Mouse (Mus musculus): ENCODE results near the gene Gal3st4. TPM values are rescaled to one million over a fixed set of nuclear protein-coding genes. Genes with fewer than 3 reads are reported as not detected.

Gene Gal3st4
- polyA plus RNA-seq, 1 experiment = not detected

DNA sequence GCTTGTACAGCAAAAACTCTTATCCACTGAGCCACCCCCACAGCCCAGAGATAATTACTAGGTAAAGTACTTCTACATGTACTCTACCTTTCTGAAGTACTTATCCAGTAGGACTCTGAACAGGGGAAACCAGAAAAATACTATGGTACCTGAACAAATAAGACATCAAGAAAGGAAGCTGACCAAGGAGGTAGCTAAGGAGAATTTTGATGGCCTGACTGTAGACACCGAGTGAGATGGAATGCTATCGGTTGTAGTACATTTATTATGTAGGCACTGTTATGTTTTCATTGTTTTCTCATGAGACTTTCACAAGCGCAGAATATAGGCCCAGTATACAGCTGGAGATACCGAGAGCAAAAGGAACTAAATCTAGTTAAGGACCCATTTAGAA, 15.1 kb downstream of the Gal3st4 start:
- Histone ChIP-seq H3K36me3 (ENCODE audit: control insufficient read depth, insufficient read depth) (no peaks in the 10 kb centered on the region), H3ac (ENCODE audit: control insufficient read depth, insufficient read length) (no peak overlapping the region), H3K27me3 (ENCODE audit: control insufficient read depth, insufficient read depth, insufficient read length) (no peaks in the 10 kb centered on the region), H3K4me2 (ENCODE audit: low read depth) (no peak overlapping the region), H3K4me3 (no peak overlapping the region), H3K79me2 (ENCODE audit: control insufficient read depth, insufficient read depth) (no peaks in the 10 kb centered on the region)
- TF ChIP-seq USF1 (IDR thresholded peaks at IDR 0.05; ENCODE audit: low read depth) (no peak), REST (IDR thresholded peaks at IDR 0.05; ENCODE audit: insufficient read depth, insufficient read length) (no peak), SRF (IDR thresholded peaks at IDR 0.05; ENCODE audit: control insufficient read depth, insufficient read length, low read depth) (no peak), MYOD1 (IDR thresholded peaks at IDR 0.05; ENCODE audit: control insufficient read depth in 1 of 3, insufficient read length in 2 of 3, low read depth in 2 of 3) (no peak), E2F4 (IDR thresholded peaks at IDR 0.05; ENCODE audit: insufficient read depth) (no peak), MAX (IDR thresholded peaks at IDR 0.05; ENCODE audit: low read depth) (no peak), CEBPB (IDR thresholded peaks at IDR 0.05; ENCODE audit: insufficient read depth, poor library complexity, severe bottlenecking) (no peak), MYOG (IDR thresholded peaks at IDR 0.05; ENCODE audit: control insufficient read depth in 1 of 3, insufficient read depth in 1 of 3, insufficient read length in 2 of 3, low read depth in 2 of 3) (no peak), TCF12 (IDR thresholded peaks at IDR 0.05; ENCODE audit: insufficient read depth, poor library complexity, severe bottlenecking) (no peak), TCF3 (IDR thresholded peaks at IDR 0.05; ENCODE audit: insufficient read length, low read depth) (no peak), POLR2AphosphoS2 (IDR thresholded peaks at IDR 0.05; ENCODE audit: insufficient read length, low read depth) (no peak), POLR2A (IDR thresholded peaks at IDR 0.05; ENCODE audit: insufficient read length, low read depth) (no peak)

DNA sequence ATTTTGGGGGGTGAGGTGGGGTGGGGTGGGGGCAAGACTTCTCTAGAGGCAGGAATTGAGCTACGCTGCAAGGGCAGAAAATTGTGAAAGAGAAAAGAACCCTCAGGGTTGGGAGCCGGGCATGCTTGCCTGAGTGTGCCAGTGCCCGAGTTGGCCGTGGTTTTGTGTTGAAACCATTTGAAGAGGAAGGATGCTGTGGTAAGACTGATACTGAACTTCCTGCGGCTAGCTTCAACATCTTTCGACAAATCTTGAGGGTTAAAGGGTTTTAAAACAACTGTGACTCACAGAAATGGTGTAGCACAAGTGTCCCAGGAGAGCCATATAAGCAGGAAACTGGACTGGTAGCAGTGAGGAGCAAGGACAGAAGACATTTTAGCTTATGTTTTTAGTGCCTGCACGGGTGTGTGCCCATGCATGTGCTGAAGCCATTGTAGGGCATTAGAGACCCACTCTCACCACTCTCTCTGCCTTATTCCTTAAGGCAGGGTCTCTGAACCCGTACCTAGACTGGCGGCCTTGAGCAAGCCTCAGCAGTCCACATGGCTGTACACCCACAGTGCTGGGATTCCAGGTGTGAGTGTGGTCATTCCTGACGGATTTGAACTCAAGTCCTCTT, 15.6 kb downstream of the Gal3st4 start:
- H3K4me2 ChIP-seq (ENCODE audit: low read depth) = no peak overlapping the region
- no peaks in the 10 kb centered on the region for H3K36me3 ChIP-seq (ENCODE audit: control insufficient read depth, insufficient read depth)

DNA sequence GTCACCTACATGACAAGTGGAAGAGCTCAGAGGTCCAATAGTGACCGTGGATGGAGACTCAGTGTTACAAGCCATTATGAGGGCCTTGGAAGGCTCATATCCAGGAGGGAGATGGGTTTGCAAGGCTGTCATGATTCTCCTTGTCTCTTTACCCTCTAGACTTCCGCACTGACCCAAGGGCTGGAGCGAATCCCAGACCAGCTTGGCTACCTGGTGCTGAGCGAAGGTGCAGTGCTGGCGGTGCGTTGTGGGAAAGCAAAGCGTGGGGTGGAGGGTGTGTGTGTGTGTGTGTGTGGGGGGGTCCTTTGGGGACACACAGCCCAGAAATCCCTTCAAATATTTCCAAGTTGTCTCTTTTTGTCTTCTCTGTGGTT, 16.6 kb downstream of the Gal3st4 start:
- Histone ChIP-seq H3K4me2 (ENCODE audit: low read depth) (peak overlapping the region; percentile 91), H3K27me3 (ENCODE audit: control insufficient read depth, insufficient read depth, insufficient read length) (no peaks in the 10 kb centered on the region), H3K79me2 (ENCODE audit: control insufficient read depth, insufficient read depth) (no peaks in the 10 kb centered on the region), H3K4me3 (peak overlapping the region; percentile 76), H3ac (ENCODE audit: control insufficient read depth, insufficient read length) (peak overlapping the region; percentile 46), H3K36me3 (ENCODE audit: control insufficient read depth, insufficient read depth) (no peaks in the 10 kb centered on the region)
- TF ChIP-seq USF1 (IDR thresholded peaks at IDR 0.05; ENCODE audit: low read depth) = no peak
- TF ChIP-seq POLR2A (IDR thresholded peaks at IDR 0.05; ENCODE audit: insufficient read length, low read depth) = no peak
- no peak for TF ChIP-seq MYOD1 (IDR thresholded peaks at IDR 0.05; ENCODE audit: control insufficient read depth in 1 of 3, insufficient read length in 2 of 3, low read depth in 2 of 3)
- peak; percentile 29 for TF ChIP-seq POLR2AphosphoS2 (IDR thresholded peaks at IDR 0.05; ENCODE audit: insufficient read length, low read depth)
- no peak for TF ChIP-seq SRF (IDR thresholded peaks at IDR 0.05; ENCODE audit: control insufficient read depth, insufficient read length, low read depth)
- no peak for TF ChIP-seq REST (IDR thresholded peaks at IDR 0.05; ENCODE audit: insufficient read depth, insufficient read length)
- TF ChIP-seq CEBPB (IDR thresholded peaks at IDR 0.05; ENCODE audit: insufficient read depth, poor library complexity, severe bottlenecking) = no peak

More for the DNA sequence above, 15.6 kb downstream of the Gal3st4 start:
- Histone ChIP-seq H3K79me2 (ENCODE audit: control insufficient read depth, insufficient read depth) (no peaks in the 10 kb centered on the region), H3K27me3 (ENCODE audit: control insufficient read depth, insufficient read depth, insufficient read length) (no peaks in the 10 kb centered on the region), H3K4me3 (no peak overlapping the region), H3ac (ENCODE audit: control insufficient read depth, insufficient read length) (no peak overlapping the region)
- TF ChIP-seq CEBPB (IDR thresholded peaks at IDR 0.05; ENCODE audit: insufficient read depth, poor library complexity, severe bottlenecking) (no peak), POLR2A (IDR thresholded peaks at IDR 0.05; ENCODE audit: insufficient read length, low read depth) (no peak), MAX (IDR thresholded peaks at IDR 0.05; ENCODE audit: low read depth) (no peak), USF1 (IDR thresholded peaks at IDR 0.05; ENCODE audit: low read depth) (no peak), TCF3 (IDR thresholded peaks at IDR 0.05; ENCODE audit: insufficient read length, low read depth) (no peak), MYOD1 (IDR thresholded peaks at IDR 0.05; ENCODE audit: control insufficient read depth in 1 of 3, insufficient read length in 2 of 3, low read depth in 2 of 3) (no peak), MYOG (IDR thresholded peaks at IDR 0.05; ENCODE audit: control insufficient read depth in 1 of 3, insufficient read depth in 1 of 3, insufficient read length in 2 of 3, low read depth in 2 of 3) (no peak), E2F4 (IDR thresholded peaks at IDR 0.05; ENCODE audit: insufficient read depth) (no peak), SRF (IDR thresholded peaks at IDR 0.05; ENCODE audit: control insufficient read depth, insufficient read length, low read depth) (no peak), REST (IDR thresholded peaks at IDR 0.05; ENCODE audit: insufficient read depth, insufficient read length) (no peak), TCF12 (IDR thresholded peaks at IDR 0.05; ENCODE audit: insufficient read depth, poor library complexity, severe bottlenecking) (no peak), POLR2AphosphoS2 (IDR thresholded peaks at IDR 0.05; ENCODE audit: insufficient read length, low read depth) (no peak)

DNA sequence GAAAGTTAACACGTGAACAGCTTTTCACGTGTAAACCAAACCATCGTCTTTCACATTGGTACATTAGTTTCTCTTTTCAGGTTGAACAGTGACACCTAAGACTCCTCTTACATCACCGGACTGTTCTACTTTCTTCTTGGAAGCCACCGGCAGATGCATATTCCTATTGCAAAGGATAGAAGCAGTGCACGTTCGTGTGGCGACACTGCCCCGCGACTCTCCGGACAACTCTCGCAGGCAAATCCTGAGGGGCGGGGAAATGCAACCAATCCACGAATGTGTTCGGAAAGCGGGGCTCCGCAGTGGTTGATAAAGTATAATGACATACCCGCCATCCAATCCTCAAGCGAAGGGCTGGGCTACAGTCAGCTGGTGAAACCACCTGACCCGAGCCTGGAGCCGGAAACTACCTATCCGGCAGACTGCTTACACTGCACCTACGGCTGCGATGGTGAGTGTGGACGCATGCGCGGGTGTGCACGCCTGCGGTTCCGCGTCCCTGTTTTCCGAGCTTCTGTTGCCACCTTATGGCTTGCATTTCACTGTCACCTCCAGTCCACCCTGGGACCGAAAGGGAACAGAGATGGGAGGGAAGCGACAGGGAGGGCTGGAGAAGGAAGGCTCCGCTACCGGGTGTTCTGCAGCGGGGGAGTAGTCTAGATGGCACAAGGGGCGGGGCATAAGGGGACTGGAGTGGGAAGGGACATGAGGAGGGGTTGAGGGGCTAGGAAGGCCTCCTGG, 17.1 kb downstream of the Gal3st4 start, which contains the start of gene Lamtor4:
Lamtor4 (plus strand) TSS at position 130 of the 741 bp plus-strand sequence.
- H3K27me3 ChIP-seq (ENCODE audit: control insufficient read depth, insufficient read depth, insufficient read length) = no peaks in the 10 kb centered on the region
- H3ac ChIP-seq (ENCODE audit: control insufficient read depth, insufficient read length) = peak within 1 kb of the TSS; percentile 46
- peak within 1 kb of the TSS; percentile 92 for H3K4me2 ChIP-seq (ENCODE audit: low read depth)
- H3K4me3 ChIP-seq = peak within 1 kb of the TSS; percentile 76
- H3K36me3 ChIP-seq (ENCODE audit: control insufficient read depth, insufficient read depth) = no peaks in the 10 kb centered on the region
- H3K79me2 ChIP-seq (ENCODE audit: control insufficient read depth, insufficient read depth) = no peaks in the 10 kb centered on the region
- TF ChIP-seq USF1 (IDR thresholded peaks at IDR 0.05; ENCODE audit: low read depth) (peak; percentile 90), MAX (IDR thresholded peaks at IDR 0.05; ENCODE audit: low read depth) (no peak), POLR2A (IDR thresholded peaks at IDR 0.05; ENCODE audit: insufficient read length, low read depth) (peak; percentile 94), REST (IDR thresholded peaks at IDR 0.05; ENCODE audit: insufficient read depth, insufficient read length) (no peak), MYOG (IDR thresholded peaks at IDR 0.05; ENCODE audit: control insufficient read depth in 1 of 3, insufficient read depth in 1 of 3, insufficient read length in 2 of 3, low read depth in 2 of 3) (peak in 1 of 3 experiments; percentile 21), MYOD1 (IDR thresholded peaks at IDR 0.05; ENCODE audit: control insufficient read depth in 1 of 3, insufficient read length in 2 of 3, low read depth in 2 of 3) (peak in 2 of 3 experiments; percentile 7 to 13), POLR2AphosphoS2 (IDR thresholded peaks at IDR 0.05; ENCODE audit: insufficient read length, low read depth) (peak; percentile 83)
